Mouse (Mus musculus) hematopoietic stem cell, adult 5-6 weeks (primary cell): ENCODE results near the gene Cox17. TPM values are rescaled to one million over a fixed set of nuclear protein-coding genes. Genes with fewer than 3 reads are reported as not detected.

Source experiments
- ATAC-seq, 2 experiments: fragments of 125-278 bp in 1 of 2; replicated peaks in 1 of 2; 2 replicates each; pipeline ENCODE4 v1.8.0; 2016 to 2017; ENCODE audit warnings: inconsistent platforms in 2 of 2, mild to moderate bottlenecking in 2 of 2, moderate number of reproducible peaks in 2 of 2, low read depth in 1 of 2, moderate TSS enrichment in 1 of 2; ENCODE audit not compliant: low FRiP score in 2 of 2, poor library complexity in 2 of 2, severe bottlenecking in 2 of 2, insufficient read depth in 1 of 2, low TSS enrichment in 1 of 2
- total RNA-seq: library from RNA; stranded (forward); fragments of 172-1452, 232-1000 nt; gene quantifications from 2 replicates; pipeline ENCODE4 v1.2.3, GENCODE M21; 2017

The Cox17 gene
- total RNA-seq, 1 experiment from 2014 or later, result 294 TPM

DNA sequence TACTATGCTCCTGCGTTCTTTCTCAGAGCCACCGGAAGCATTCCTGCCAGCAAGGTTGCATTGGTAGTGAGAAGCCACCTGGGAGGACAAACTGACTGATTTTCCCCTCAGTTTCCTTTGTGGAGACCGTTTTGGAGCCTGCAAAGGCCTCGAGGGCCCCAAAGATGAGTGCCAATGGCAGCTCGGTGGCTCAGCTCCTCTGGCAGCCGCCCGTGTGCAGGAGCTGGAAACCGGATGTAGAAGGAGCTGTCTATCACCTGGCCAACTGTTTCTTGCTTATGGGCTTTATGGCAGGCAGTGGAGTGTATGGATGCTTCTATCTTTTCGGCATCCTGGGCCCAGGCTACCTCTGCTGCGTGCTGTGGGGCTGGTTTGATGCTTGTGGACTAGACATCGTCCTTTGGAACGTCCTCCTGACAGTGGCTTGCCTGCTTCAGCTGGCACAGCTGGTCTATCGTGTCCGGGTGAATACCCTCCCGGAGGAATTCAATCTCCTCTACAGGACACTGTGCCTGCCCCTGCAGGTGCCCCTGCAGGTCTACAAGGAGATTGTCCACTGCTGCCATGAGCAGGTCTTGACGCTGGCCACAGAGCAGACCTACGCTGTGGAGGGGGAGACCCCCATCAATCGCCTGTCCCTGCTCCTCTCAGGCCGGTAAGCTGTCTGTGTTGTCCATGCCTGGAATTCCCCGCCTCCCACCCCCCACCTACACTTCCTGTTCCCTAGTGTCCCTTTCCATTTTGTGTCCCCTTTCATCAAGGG lies 15.9 kb downstream of the Cox17 start:
- ATAC-seq, result no peak

DNA sequence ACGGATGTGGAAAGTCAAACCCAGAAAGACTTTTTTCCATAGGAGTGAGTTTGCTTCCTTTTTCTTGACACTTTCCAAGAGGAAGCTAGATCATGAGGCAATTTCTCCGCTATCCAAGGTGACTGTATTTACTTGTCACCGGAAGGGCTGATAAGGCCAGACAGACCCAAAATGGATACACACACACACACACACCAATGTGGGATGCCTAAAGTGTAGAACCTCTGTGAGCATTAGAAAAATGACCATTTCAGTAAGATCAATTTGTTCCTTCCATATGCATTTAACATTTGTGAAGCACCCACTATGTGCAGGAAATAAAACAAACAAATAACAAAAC lies 16.4 kb downstream of the Cox17 start:
- no peak for ATAC-seq

DNA sequence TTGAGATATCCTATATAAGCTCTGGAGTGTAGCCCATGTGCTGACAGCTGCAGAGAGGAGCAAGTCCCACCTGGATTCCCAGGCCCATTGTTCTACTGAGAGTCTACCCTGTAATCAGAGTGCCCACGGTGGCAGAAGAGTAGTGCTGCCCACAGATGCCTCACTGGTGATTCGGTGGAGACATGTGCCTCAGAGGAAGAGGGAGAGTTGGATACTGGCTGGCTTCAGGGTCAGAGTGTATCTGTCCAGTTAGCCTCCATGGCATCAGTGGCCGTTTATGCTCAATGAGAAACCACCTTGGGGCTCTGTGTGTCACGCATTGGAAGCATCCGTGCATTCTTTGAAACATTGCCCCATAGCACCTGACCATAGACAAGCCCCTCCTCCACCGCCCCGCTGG lies 16.9 kb downstream of the Cox17 start:
- no peak for ATAC-seq

DNA sequence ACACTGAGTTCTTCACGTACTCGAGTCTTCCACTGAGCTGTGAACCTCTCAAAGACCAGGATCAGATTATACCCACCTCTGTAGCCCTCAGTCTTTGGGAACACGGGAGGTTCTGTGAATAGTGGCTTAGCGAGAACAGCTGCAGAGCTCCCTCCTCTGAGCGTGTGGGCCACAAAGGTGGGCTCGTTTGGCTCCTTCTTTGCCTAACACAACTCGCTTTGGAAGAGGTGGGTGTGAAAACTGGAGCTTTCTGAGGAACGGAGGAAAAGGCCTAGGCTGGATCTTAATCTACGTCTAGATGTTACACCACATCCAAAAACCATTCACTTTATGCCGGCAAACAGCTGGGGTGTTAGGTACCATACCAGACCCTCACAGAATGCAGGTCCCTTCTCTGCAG lies 18.6 kb downstream of the Cox17 start:
- no peak for ATAC-seq

DNA sequence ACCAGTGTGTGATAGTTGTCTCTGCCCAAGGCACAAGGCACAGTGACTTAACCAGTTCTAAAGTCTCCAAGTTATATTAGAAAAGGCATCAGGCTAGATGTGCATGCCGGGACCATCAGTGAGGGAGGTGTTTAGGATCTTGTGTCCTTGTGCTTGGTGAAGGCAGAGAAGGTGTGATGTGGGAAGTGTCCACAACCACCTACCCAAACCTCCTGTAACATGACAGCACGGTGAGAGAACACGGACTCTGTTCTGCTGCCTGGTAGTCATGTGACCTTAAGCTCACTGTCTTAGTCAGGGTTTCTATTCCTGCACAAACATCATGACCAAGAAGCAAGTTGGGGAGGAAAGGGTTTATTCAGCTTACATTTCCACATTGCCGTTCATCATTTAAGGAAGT lies 19.4 kb downstream of the Cox17 start:
- ATAC-seq, result no peak

DNA sequence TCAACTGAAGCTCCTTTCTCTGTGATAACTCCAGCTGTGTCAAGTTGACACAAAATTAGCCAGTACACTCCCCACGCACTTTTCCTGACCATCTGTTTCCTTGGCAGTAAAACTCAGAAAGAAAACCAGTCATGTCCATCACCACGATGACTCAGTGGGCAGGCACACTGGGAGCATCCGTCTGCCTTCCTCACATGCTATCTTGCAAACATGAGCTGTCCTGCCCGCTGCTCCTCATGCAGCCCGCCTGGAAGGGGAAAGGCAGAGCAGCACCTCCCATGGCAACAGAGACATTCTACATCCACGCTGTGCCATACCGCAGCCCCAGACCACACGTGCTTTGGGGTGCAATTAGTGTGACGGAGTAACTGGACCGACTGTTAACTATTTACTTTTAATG lies 21.5 kb downstream of the Cox17 start:
- ATAC-seq, result no peak

DNA sequence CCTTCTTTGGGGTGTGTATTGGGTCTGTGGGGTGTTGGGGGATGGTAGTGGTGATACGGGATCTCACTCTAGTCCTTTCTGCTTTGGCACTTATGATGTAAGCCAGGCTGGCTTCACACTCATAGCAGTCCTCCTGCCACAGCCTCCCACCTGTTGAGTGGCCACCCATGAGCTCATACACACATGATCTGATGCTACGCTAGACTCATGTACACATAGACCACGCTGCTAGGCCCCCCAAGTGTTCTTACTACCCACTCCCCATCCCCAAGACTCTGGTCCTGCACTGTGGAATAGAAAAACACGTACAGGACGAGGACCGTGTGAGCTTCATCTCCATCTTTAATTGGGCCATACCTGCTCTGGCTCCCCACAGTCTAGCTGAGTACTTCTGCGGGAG lies 22.2 kb downstream of the Cox17 start:
- no peak for ATAC-seq

DNA sequence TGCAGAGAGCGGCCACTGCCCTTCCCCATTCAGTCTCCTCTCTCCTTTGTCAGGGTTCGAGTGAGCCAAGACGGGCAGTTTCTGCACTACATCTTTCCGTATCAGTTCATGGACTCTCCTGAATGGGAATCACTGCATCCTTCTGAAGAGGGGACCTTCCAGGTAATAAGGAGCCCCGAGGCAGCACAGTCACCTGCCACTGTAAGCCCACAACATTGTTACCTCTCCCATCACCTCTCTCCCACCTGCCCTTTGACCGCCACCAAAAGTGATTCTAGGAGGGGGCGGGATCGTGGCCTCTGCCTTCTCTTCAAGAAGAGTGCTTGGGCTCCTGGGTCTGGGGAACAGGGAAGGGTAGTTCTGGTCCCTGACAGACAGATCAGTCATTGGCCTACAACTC lies 22.6 kb downstream of the Cox17 start:
- ATAC-seq, result no peak

DNA sequence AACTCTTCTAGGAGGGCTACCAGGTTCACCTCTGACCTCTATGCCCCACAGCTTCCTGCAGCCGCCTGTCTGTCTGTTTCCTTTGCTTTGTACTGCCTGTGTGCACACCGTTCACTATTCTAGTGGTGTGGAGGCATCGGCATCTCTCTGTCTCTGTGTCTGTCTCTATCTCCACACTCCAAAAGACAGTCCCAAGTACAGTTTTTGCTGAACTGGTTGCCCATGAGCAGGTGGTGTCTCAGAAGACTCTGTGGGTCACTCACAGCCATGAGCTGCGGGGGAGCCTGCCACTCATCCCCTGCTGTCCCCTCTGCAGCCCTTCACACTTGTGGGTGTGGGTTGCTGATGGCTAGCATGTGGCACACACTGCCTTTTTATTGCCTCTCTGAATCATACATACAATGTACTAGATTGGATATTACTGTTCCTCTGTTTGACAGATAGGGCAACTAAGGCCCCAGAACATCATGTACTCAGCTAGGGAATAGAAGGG lies 23.2 kb downstream of the Cox17 start:
- no peak for ATAC-seq

DNA sequence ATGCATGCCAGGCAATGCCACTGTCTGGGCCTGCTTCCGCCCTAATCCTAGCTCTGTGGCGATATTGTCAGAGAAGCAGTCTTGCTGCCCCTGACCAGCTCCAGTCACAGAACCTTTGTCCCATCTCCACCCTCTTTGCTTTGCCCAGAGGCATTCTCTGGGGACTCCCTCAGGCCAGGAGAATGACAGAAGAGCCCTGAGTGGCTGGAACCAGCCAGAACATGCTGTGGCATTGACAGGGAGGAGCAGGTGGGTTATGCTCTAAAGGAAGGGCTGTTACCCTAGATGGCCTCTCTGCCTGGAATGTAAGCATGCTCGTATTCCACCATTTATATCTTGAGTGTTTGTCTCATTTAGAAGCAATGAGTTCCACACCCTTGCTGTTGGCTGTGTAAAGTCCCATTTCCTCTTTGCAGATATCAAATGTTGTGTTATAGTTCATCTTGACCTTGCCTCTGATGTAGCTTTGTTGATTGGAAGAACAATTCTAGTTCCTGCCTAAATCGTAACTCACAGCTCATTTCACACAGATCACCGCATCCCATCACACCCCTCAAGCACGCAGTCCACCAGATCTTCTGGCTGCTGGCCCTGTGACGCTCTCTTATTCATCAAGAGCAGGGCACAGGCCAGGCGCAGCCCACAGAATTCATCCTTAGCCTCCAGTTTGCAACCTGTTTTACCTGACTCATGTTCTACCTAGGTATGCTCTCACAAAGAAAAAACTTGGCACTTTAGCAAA lies 24.0 kb downstream of the Cox17 start:
- no peak for ATAC-seq

DNA sequence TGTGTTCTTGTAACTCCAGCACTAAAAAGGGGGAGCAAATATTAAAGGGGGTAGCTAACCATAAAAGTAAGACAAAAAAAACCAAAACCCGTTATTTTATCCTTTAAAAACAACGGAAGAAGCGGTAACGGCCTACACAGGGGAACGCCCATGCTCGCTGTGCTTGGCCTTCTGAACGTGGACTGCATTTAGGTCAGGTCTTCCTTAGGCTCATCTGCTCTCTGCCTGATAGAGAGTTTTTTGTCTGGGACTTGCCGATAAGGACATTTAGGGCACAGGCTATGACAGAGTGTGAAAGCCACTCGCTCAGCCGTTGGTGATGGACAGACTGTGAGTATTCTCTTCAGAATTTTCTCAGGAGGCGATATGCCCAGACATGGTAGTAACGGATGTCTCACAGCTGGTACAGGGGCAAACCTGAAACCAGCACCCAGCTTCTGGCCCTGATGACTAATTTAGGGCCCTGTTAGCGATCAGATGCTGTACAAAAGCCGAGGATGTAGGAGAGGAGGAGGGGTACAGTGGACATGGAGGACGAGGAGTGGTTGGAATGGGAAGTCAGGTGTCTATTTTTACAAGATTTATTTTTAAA lies 25.0 kb downstream of the Cox17 start:
- peak in 1 of 2 experiments; percentile 8; a peak in 1 of 4 replicates for ATAC-seq

DNA sequence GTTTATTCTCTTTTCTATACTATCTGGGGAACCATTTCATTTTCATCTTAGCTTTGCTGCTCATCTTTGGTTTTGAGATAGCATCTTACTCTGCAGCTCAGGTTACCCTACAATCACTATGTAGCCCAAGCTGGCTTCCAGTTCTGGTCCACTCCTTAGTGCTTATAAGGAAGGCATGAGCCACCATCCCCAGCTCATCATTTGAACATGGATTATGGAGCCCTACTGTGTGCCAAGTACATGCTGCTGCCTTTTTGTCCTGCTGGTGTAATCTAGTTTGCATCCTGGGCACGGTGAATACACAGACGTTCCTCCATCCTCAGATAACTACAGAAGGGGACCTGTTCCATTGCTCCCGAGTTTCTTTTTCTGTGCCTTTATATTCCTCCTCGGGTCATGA lies 26.1 kb downstream of the Cox17 start:
- no peak for ATAC-seq

DNA sequence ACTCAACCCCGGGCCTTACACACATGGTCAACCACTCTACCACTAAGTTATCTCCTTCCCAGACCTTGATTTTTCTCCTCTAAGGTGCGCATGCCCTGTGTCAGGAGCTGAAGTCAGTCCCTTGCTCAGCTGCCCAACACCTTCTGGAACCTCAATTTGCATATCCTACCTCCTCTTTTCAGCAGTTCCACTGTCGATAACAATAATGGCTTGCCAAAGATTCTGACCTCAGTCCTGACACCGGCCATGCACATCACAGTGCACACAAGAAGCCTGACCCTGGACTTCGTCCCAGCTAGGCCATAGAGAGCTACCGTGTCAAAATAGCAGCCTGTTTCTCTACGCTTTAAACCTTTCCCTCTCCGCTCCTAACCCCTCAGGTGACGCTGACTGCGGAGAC lies 26.6 kb downstream of the Cox17 start:
- no peak for ATAC-seq

DNA sequence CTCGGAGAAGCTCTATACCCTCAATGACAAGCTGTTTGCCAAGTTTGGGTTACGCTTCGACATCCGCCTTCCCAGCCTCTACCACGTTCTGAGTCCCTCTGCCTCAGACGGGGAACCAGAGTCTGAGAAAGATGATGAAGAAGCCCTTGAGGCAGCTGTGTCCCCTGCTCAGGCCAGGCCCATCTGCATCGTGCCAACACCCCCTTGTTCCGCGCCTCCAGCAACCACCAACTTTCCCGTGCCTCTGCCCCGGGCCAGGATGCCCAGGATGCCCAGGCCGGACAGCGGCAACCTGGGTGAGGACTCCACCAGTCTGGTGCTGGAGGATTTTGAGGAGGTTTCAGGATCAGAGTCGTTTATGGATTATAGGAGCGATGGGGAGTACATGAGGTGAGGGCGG lies 27.1 kb downstream of the Cox17 start:
- no peak for ATAC-seq

DNA sequence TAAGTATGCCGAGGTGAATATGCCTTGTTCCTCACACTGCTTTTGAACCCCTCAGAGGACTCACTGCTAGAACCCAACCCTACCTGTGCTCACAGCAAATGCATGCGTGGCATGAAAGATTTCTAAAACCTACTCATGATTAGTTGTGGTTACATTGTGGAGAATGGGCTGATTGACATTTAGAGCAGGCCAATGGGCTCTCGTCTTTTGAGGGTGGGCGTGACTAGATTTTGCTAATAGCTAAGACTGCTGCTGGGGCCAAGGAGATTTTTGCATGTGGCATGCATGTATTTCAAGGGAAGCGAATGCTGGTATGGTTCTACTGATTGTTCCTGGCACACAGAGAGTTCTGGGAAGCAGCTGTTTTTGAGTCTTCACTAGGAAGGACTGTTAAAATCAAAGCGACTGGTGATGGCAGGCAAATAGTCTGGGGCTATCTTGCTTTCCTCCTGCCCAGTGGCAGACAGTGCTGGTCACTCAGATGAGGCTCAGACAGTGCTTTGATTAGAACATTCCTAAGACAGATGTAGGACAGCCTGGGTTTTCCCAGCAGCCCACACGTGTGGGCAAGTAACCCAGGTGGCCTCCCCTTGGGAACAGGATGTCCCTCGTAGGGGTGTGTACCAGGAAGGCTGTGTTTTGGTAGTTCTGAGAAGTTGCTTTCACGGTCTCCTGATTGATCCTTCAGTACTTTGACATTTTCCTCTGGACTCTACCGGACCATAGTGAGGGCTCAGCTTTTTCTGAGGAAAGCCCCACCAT lies 27.8 kb downstream of the Cox17 start:
- no peak for ATAC-seq

DNA sequence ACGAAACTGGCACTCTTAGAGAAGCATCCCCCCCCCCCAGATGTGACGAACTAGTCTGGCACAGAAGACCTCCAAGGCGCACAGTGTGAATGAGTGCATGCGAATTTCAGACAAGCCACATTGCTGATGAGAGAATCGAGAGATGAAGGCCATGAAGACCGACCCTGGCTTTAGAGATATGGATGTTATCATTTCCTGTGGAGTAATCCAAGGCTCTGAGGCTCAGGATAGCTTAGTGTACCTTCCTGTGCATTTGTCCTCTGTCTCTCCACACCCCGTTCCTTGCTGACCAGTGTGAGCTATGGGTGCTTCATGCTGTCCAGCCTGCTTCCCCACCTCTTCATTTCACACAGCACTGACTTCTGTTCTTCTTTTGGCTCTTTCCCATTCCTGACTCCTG lies 28.4 kb downstream of the Cox17 start:
- no peak for ATAC-seq

DNA sequence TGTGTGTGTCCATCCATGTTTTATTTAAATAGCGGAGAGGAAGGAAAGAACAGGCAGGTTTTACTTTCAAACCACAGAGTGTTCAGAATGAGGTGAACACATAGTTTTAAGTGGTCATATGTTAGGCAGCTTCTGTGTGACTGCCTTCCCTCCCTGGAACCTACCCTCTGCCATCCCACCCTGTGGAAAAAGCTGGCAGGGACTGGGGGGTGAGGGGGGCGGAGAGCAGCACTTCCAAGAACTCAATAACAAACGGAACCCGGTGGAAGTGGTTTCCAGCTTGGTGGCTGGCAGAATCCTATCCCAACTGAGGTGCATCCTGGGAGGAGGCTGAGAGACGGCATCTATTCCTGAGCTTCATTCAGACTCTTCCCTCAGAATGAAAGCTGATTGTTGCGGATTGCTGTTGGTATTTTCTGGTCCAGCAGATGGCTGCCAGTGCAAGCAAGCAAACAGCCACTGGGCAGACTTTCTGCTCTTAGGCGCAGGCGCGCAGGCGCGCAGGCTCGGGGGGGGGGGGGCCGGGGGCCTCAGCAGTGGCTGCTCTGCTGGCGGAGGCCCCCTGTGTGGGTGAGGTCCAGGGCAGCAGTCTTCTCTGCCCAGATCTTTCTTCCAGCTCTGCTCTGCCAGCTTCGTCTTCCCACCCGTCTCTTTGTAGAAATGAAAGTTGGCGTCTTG lies 29.5 kb downstream of the Cox17 start:
- ATAC-seq, result peak; percentile 54 to 57
